Comparison of ENCODE assay signal across 17 mouse cellular contexts in genomic region chr10:120624203-120624942, GRCm38 (mm10).
DNase-seq lines count a peak whose midpoint lies in the region; ATAC-seq and TF ChIP-seq lines count a peak whose summit lies in the region.
"Had no signal": no experiment of that assay in that cellular context is flagged by ENCODE, and none has a peak within 500 bp of the region (broad histone marks: within the 10 kb centered on the region; RNA-seq: fewer than 3 reads in every experiment).

No protein-coding gene starts in this region.

- H3K4me1 ChIP-seq in lung, postnatal 0 days (ENCODE audit: insufficient read depth, low read depth, low read length) = no peaks in the 10 kb centered on the region
- H3K4me1 ChIP-seq in embryonic facial prominence, embryonic 13.5 days = peaks cover 11% of the 10 kb centered on the region; the same call in 1 of the 2 replicates
- H3K4me1 ChIP-seq in intestine, embryonic 15.5 days (replicated peaks) = no peaks in the 10 kb centered on the region
- H3K4me1 ChIP-seq in intestine, embryonic 16.5 days (ENCODE audit: control insufficient read depth, insufficient read depth, low read length) = no peaks in the 10 kb centered on the region

- H3K4me2 ChIP-seq in lung, postnatal 0 days (replicated peaks; ENCODE audit: low read depth, low read length) = no peak overlapping the region
- no peak overlapping the region for H3K4me2 ChIP-seq in embryonic facial prominence, embryonic 13.5 days
- H3K4me2 ChIP-seq in intestine, embryonic 15.5 days (replicated peaks) = no peak overlapping the region
- H3K4me2 ChIP-seq in intestine, embryonic 16.5 days (ENCODE audit: low read depth, low read length) = no peak overlapping the region
- H3K4me2 ChIP-seq: heart, embryonic 11.5 days had no signal

- no peak for TF ChIP-seq CTCF in lung, postnatal 0 days (IDR thresholded peaks at IDR 0.05)

- H3K9ac ChIP-seq in lung, postnatal 0 days (replicated peaks; ENCODE audit: low read depth) = no peak overlapping the region
- H3K9ac ChIP-seq in embryonic facial prominence, embryonic 13.5 days = no peak overlapping the region
- no peak overlapping the region for H3K9ac ChIP-seq in intestine, embryonic 15.5 days
- H3K9ac ChIP-seq in intestine, embryonic 16.5 days (ENCODE audit: low read depth, low read length) = no peak overlapping the region

- no peak overlapping the region for H3K4me3 ChIP-seq in lung, postnatal 0 days (ENCODE audit: low read depth, low read length)
- no peak overlapping the region for H3K4me3 ChIP-seq in embryonic facial prominence, embryonic 13.5 days
- H3K4me3 ChIP-seq in intestine, embryonic 15.5 days (replicated peaks) = no peak overlapping the region
- H3K4me3 ChIP-seq in intestine, embryonic 16.5 days (ENCODE audit: low read length) = no peak overlapping the region
- H3K4me3 ChIP-seq: forebrain, embryonic 10.5 days; midbrain, embryonic 10.5 days had no signal

- WGBS in lung, postnatal 0 days = 47% methylated on average over 10 of the region's 10 CpGs
- 40% methylated on average over 10 of the region's 10 CpGs for WGBS in embryonic facial prominence, embryonic 13.5 days
- WGBS in intestine, embryonic 15.5 days = 69% methylated on average over 10 of the region's 10 CpGs
- WGBS in intestine, embryonic 16.5 days = 66% methylated on average over 10 of the region's 10 CpGs

- H3K27ac ChIP-seq in lung, postnatal 0 days (ENCODE audit: low read length) = no peak overlapping the region
- H3K27ac ChIP-seq in embryonic facial prominence, embryonic 13.5 days = peak overlapping the region; percentile 44; the same call in 1 of the 2 replicates
- no peak overlapping the region for H3K27ac ChIP-seq in intestine, embryonic 15.5 days
- no peak overlapping the region for H3K27ac ChIP-seq in intestine, embryonic 16.5 days (ENCODE audit: low read length)
- H3K27ac ChIP-seq: forebrain, embryonic 10.5 days; midbrain, embryonic 10.5 days had no signal

- no peaks in the 10 kb centered on the region for H3K36me3 ChIP-seq in lung, postnatal 0 days (ENCODE audit: insufficient read depth, low read length)
- no peaks in the 10 kb centered on the region for H3K36me3 ChIP-seq in embryonic facial prominence, embryonic 13.5 days
- no peaks in the 10 kb centered on the region for H3K36me3 ChIP-seq in intestine, embryonic 15.5 days
- no peaks in the 10 kb centered on the region for H3K36me3 ChIP-seq in intestine, embryonic 16.5 days (ENCODE audit: control insufficient read depth, insufficient read depth, low read length)
- H3K36me3 ChIP-seq: forebrain, embryonic 10.5 days; G1E; midbrain, embryonic 10.5 days had no signal

- TF ChIP-seq EP300 in lung, postnatal 0 days (IDR thresholded peaks at IDR 0.05) = peak; percentile 55; the same call in 1 of the 2 replicates

- H3K27me3 ChIP-seq in lung, postnatal 0 days (replicated peaks; ENCODE audit: insufficient read depth, low read length) = no peaks in the 10 kb centered on the region
- H3K27me3 ChIP-seq in embryonic facial prominence, embryonic 13.5 days = no peaks in the 10 kb centered on the region
- H3K27me3 ChIP-seq in intestine, embryonic 15.5 days (replicated peaks) = no peaks in the 10 kb centered on the region
- H3K27me3 ChIP-seq in intestine, embryonic 16.5 days (replicated peaks; ENCODE audit: control insufficient read depth, insufficient read depth, low read length) = no peaks in the 10 kb centered on the region

- DNase-seq in embryo, embryonic 10.5 days (ENCODE audit: low spot score) = peak; percentile 32
- DNase-seq in embryo, embryonic 9.5 days (ENCODE audit: extremely low spot score) = no peak
- peak; percentile 32 for DNase-seq in lung, postnatal 0 days (ENCODE audit: low spot score)
- no peak for DNase-seq in lung, postnatal 14 days
- peak; percentile 52 for DNase-seq in retina, embryonic 14.5 days (ENCODE audit: low spot score)
- DNase-seq: cerebellum, postnatal 25 days; gastrocnemius, postnatal 10 days; heart, postnatal 4 days; kidney, adult 11 months; lung, adult 2 months had no signal

- H3K9me3 ChIP-seq in lung, postnatal 0 days (ENCODE audit: low read length) = no peaks in the 10 kb centered on the region
- H3K9me3 ChIP-seq in embryonic facial prominence, embryonic 13.5 days = no peaks in the 10 kb centered on the region
- no peaks in the 10 kb centered on the region for H3K9me3 ChIP-seq in intestine, embryonic 15.5 days
- H3K9me3 ChIP-seq in intestine, embryonic 16.5 days (ENCODE audit: control insufficient read depth, low read length) = no peaks in the 10 kb centered on the region
- H3K9me3 ChIP-seq: forebrain, embryonic 10.5 days; midbrain, embryonic 10.5 days had no signal

- ATAC-seq in lung, postnatal 0 days = peak; percentile 33; the same call in 1 of the 2 replicates
- no peak for ATAC-seq in embryonic facial prominence, embryonic 13.5 days (ENCODE audit: insufficient number of reproducible peaks, insufficient read depth, low FRiP score, low TSS enrichment, low read depth)
- no peak for ATAC-seq in intestine, embryonic 15.5 days
- ATAC-seq in intestine, embryonic 16.5 days = no peak

Comparison
In these comparisons a context has a peak if more than half of its experiments do, and no peak if none do; other contexts are left out.
1. DNase-seq: peak in embryo, embryonic 10.5 days (single experiment), lung, postnatal 0 days (single experiment) and retina, embryonic 14.5 days (single experiment); none in embryo, embryonic 9.5 days (single experiment) and lung, postnatal 14 days (single experiment).